Mouse (Mus musculus) adrenal gland, postnatal 36 days (tissue): ENCODE measurements at regions not wholly inside any gene's neighbourhood (a gene's known extent, or its start where the extent isn't known, plus 50 kb on each side); places are given as distances from the start of the nearest gene placed in this dataset. TPM values are rescaled to one million over a fixed set of nuclear protein-coding genes. Genes with fewer than 3 reads are reported as not detected.

Source experiments
- DNase-seq, 2 experiments: peaks; one replicate each; pipeline ENCODE4 v3.0.0; 2021; ENCODE audit warnings: mixed read lengths in 1 of 2
- microRNA-seq: library from miRNA; unstranded; fragments of <30 nt; microRNA quantifications from one replicate; pipeline ENCODE4 v1.2.0, GENCODE M21; 2021

- no peak for DNase-seq
These were observed 97.4 kb upstream of the Tnp1 start for GRCm38 (mm10) chr1:73113137-73113536.

GRCm38 (mm10) chr1:73112711-73113110 lies 97.0 kb upstream of the Tnp1 start:
- no peak for DNase-seq

- DNase-seq: no peak
These were observed 96.2 kb upstream of the Tnp1 start for GRCm38 (mm10) chr1:73111911-73112310.

- peak in 1 of 2 experiments; percentile 27 for DNase-seq
These were observed 90.3 kb upstream of the Tnp1 start for GRCm38 (mm10) chr1:73105856-73106463.

- no peak for DNase-seq
These were observed 82.1 kb upstream of the Tnp1 start for GRCm38 (mm10) chr1:73097645-73098440.

GRCm38 (mm10) chr1:73089636-73090035 lies 73.9 kb upstream of the Tnp1 start:
- no peak for DNase-seq

GRCm38 (mm10) chr1:73088494-73088893 lies 72.8 kb upstream of the Tnp1 start:
- no peak for DNase-seq

- DNase-seq: no peak
These were observed 69.2 kb upstream of the Tnp1 start for GRCm38 (mm10) chr1:73084946-73085345.

- DNase-seq: no peak
These were observed 67.7 kb upstream of the Tnp1 start for GRCm38 (mm10) chr1:73083396-73083795.

GRCm38 (mm10) chr1:73079518-73079917 lies 63.8 kb upstream of the Tnp1 start:
- no peak for DNase-seq

- DNase-seq: no peak
These were observed 61.4 kb upstream of the Tnp1 start for GRCm38 (mm10) chr1:73077156-73077555.

GRCm38 (mm10) chr1:73075699-73076373 lies 60.1 kb upstream of the Tnp1 start:
- DNase-seq: no peak

GRCm38 (mm10) chr1:73075159-73075558 lies 59.5 kb upstream of the Tnp1 start:
- no peak for DNase-seq

- no peak for DNase-seq
These were observed 58.8 kb upstream of the Tnp1 start for GRCm38 (mm10) chr1:73074525-73074924.

GRCm38 (mm10) chr1:73072237-73072904 lies 56.7 kb upstream of the Tnp1 start:
- DNase-seq: no peak

- DNase-seq: no peak
These were observed 54.4 kb upstream of the Tnp1 start for GRCm38 (mm10) chr1:73070126-73070525.

Small RNAs in the stretch of these regions (microRNA-seq; reads per million reads assigned to microRNA genes)
- not detected for gene Mir6351
